Mouse (Mus musculus) skeletal muscle tissue, adult 2 months (tissue): ENCODE results near the gene Ccdc97.

Experiments
- DNase-seq: peaks from one replicate; pipeline ENCODE4 v3.0.0-alpha.2; 2012; ENCODE audit warnings: low read depth, low spot score

Ccdc97 gene

GRCm38 (mm10) chr7:25720760-25721159 is 1.9 kb upstream of the Ccdc97 start:
- no peak for DNase-seq

- peak; percentile 70 for DNase-seq
Measured at GRCm38 (mm10) chr7:25719761-25720610, 1.1 kb upstream of the Ccdc97 start.

GRCm38 (mm10) chr7:25717478-25717877 is 1.4 kb downstream of the Ccdc97 start:
- DNase-seq: no peak

GRCm38 (mm10) chr7:25715731-25716271 is 3.1 kb downstream of the Ccdc97 start:
- DNase-seq: no peak

DNA sequence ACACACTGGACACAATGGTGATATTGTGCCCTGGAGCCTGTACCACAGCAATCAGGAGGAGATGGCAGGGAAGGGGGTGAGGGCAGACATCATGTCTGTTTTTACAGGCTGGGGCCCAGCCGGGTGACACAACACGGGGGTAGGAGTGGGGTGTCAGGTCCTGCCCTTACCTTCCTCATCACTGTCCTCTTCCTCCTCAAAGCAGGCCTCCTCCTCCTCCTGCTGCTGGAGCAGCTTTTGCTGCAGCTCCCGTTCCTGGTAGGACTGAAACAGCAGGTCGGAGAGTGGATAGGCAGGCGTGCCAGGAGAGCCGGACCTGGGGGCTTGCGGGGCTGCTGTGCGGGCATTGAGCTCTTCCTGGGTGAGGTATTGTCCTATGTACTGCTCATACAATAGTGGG is 4.3 kb downstream of the Ccdc97 start:
- no peak for DNase-seq

GRCm38 (mm10) chr7:25712801-25713200 is 6.1 kb downstream of the Ccdc97 start:
- no peak for DNase-seq

GRCm38 (mm10) chr7:25711731-25712197 is 7.1 kb downstream of the Ccdc97 start:
- peak; percentile 67 for DNase-seq

DNA sequence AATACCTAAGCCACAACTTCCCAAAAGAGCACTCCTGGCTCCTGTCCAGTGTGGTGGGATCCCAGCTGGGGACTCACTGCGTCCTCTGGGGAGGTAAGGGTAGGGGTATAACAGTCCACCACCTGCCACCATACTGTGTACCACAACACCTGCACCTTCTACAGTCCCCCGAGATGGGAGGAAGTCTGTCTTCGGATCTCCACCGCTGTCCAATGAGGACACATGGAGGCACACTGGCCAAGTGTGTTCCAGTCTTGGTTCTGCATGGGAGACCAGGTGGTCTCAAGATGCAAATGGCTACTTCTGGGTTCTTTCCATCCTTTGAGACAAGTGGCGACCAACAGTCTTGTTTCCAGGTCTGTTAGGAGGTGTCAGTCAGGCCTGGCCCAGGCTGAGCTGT is 7.7 kb downstream of the Ccdc97 start:
- DNase-seq: no peak

DNA sequence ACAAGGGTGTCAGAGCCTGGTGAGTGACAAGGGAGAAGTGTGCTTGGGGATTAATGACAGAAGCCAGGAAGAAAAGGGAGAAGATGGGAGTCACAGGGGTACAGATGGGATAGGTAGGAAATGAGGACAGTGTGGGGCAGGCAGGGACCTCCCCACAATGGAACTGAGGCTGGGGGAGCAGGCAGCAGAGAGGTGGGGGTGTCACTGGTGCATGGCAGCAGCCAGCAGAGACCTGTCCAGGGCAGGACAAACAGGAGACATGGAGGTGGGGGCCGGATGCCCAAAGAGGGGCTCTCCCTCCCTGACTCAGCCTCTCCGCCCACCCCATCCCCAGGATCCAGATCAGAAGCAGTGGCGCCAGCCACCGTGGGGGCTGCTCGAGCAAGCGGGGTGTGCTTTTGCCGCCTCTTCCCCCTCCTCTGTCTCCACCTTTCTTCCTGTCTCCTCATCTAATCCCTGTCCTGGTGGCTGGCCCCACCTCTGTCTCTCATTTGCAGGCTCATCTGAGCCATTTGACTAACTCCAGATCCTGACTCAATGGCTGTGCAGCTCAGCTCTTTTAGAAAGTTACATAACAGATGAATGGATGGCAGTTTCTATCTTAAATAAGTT is 8.3 kb downstream of the Ccdc97 start:
- DNase-seq: no peak

GRCm38 (mm10) chr7:25709961-25710360 is 8.9 kb downstream of the Ccdc97 start:
- no peak for DNase-seq

- no peak for DNase-seq
Measured at GRCm38 (mm10) chr7:25707581-25708292, 11.2 kb downstream of the Ccdc97 start.

DNA sequence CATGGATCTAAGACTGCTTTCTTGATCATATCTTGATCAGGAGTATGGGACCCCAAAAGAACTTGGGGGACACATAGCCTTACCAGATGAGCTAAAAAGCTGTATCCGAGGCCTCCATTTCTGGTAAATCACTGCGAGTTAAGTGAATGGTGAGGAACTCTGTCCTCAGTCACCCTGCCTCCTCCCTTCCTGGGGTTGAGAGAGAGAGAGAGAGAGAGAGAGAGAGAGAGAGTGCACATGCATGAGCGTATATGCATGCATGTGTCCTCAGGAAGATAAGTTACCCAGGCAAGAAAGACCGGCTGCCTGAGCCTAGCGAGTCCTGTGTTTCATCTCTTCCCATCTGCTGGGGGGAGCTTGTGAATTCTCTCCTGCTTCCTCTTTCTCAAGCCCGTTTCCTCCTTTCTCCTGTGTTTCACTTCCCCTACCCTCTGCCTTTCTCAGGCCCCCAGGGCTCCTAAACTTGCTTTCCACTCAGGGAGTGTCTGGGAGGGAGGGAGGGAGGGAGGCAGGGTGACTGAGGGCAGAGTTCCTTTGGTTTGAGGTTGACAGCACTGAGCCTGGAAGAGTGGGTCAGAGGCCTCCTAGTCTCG is 12.2 kb downstream of the Ccdc97 start:
- no peak for DNase-seq

- no peak for DNase-seq
Measured at GRCm38 (mm10) chr7:25705801-25706251, 13.1 kb downstream of the Ccdc97 start.

DNA sequence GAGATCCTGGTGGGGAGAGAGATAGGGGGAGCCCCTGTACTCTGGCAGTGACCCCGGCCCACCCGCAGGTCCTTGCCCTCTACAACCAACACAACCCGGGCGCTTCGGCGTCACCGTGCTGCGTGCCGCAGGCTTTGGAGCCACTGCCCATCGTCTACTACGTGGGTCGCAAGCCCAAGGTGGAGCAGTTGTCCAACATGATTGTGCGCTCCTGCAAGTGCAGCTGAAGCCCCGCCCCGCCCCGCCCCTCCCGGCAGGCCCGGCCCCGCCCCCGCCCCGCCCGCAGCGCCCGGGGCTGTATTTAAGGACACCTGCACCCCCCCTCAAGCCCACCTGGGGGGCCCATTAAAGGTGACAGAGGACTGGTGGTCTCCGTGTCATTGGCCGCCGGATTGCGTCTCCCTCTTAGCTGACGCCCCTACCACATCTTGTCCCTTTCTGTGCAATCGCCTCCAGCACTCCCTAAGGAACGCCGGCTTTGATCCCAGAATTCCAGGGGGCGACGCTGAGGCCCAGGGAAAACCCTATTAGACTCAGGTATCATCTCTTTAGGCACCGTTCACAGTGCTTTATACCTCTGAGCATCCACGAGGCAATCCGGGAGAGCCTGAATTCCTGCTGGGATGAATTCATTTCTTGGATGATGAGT is 14.0 kb downstream of the Ccdc97 start:
- no peak for DNase-seq

GRCm38 (mm10) chr7:25703793-25704494 is 14.9 kb downstream of the Ccdc97 start:
- no peak for DNase-seq

- DNase-seq: no peak
Measured at GRCm38 (mm10) chr7:25702350-25702749, 16.5 kb downstream of the Ccdc97 start.

DNA sequence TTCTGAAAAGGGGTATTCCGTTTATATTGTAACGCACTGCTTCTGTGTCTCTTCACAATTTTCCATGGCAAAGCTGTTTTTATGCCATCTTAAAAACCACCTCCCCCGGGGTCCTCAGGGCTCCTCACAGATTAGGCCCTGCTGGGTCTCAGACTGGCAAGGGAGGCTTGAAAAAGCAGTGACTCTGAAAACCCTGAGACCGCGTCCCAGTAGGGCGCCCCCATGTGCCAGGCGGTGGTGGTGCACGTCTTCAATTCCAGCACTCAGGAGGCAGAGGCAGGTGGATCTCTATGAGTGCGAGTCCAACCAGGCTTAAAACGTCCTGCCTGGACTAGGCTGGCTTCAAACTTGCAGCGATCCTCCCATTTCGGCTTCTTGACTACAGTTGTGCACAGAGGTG is 18.2 kb downstream of the Ccdc97 start:
- DNase-seq: no peak

DNA sequence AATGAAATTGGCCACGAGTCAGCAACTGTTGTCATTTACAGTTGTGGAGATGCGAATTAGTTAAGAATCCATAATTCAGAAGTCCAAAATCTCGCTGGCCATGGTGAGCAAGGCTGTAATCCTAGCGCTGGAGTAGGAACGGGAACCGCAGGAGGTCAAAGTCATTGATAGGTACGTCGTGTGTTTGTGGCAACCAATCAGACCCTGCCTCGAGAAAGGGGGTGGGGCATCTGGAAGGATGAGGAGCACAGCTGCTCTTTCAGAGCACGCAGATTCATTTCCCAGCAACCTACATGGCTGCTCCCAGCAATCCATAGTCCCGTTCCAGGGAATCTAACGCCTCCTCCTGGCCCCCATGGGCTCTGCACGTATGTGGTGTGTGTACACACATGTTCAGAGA is 19.0 kb downstream of the Ccdc97 start:
- DNase-seq: no peak

- DNase-seq: no peak
Measured at GRCm38 (mm10) chr7:25694104-25694503, 24.8 kb downstream of the Ccdc97 start.

DNA sequence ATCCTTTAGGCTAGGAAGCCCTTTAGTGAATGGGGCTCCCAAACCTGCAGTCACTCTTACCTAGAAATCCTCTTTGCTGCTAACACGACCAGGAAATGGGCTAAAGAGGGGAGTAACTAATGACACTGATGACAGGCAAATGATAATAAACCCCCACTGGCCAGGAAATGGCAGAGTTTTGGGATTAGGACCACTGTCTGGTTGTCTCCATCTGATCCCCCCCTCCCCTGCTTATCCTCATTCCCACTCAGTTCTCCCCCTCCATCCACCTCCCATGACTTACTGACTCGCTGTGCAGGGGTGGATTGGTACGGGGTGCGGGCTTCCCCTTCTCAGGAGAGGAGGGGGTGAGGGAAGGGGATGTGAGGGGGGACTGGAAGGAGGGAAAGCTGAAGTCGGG is 28.8 kb downstream of the Ccdc97 start:
- no peak for DNase-seq
